Mouse (Mus musculus) forebrain, postnatal 0 days (tissue): Measurements from ENCODE around the gene Slc16a1. TPM values are rescaled to one million over a fixed set of nuclear protein-coding genes. Genes with fewer than 3 reads are reported as not detected.

ENCODE experiments used
- ATAC-seq: fragments of 200-750 bp; cut with Nextera tagmentation; 2 replicates; pipeline ENCODE4 v1.8.0; 2017; ENCODE audit warnings: mild to moderate bottlenecking, moderate library complexity
- DNase-seq: peaks from one replicate; pipeline ENCODE4 v3.0.0-alpha.2; 2015
- H3K27ac ChIP-seq: fragments of 300-500 bp; sonication (generic); 2 replicates; pipeline ENCODE4 v1.5.1; 2014; ENCODE audit warnings: low read depth, mild to moderate bottlenecking, antibody characterized with exemption, low read length, moderate library complexity, mixed read lengths
- H3K27me3 ChIP-seq: fragments of 300-500 bp; sonication (generic); 2 replicates; pipeline ENCODE4 v1.6.1; 2014; ENCODE audit warnings: mild to moderate bottlenecking, low read length, mixed read lengths; ENCODE audit not compliant: insufficient read depth
- H3K36me3 ChIP-seq: fragments of 300-500 bp; sonication (generic); 2 replicates; pipeline ENCODE4 v1.6.1; 2014; ENCODE audit warnings: mild to moderate bottlenecking, moderate library complexity; ENCODE audit not compliant: insufficient read depth
- H3K4me1 ChIP-seq: fragments of 300-500 bp; sonication (generic); 2 replicates; pipeline ENCODE4 v1.6.1; 2014; ENCODE audit warnings: antibody characterized with exemption; ENCODE audit not compliant: insufficient read depth
- H3K4me2 ChIP-seq: fragments of 300-500 bp; sonication (generic); 2 replicates; pipeline ENCODE4 v1.6.1; 2014; ENCODE audit warnings: low read depth, mild to moderate bottlenecking, moderate library complexity
- H3K4me3 ChIP-seq: fragments of 300-500 bp; sonication (generic); 2 replicates; pipeline ENCODE4 v1.5.1; 2014; ENCODE audit warnings: low read depth, low read length, mixed read lengths
- H3K9ac ChIP-seq: fragments of 300-500 bp; sonication (generic); 2 replicates; pipeline ENCODE4 v1.6.1; 2014; ENCODE audit warnings: mild to moderate bottlenecking
- H3K9me3 ChIP-seq: fragments of 300-500 bp; sonication (generic); 2 replicates; pipeline ENCODE4 v1.6.1; 2016; ENCODE audit warnings: low read length
- CTCF ChIP-seq: sonication (generic); IDR thresholded peaks from 2 replicates; pipeline ENCODE4 v1.5.1; 2016; ENCODE audit warnings: antibody characterized with exemption, control low read depth, low read depth
- WGBS: fragments of 180-500 bp; shearing (Covaris S2); extraction: QIAGEN DNeasy Blood & Tissue Kit; methylation state at CpG from one replicate; pipeline ENCODE4 v1.1.7; 2014; 5-methylcytosine and 5-hydroxymethylcytosine counted together
- polyA plus RNA-seq: library from polyadenylated mRNA; unstranded; fragments of >200 nt; fragmentation: Nextera tagmentation; extraction: Ambion mirVana; gene quantifications from 2 replicates; pipeline ENCODE4 v1.2.1, GENCODE M21; 2015
- total RNA-seq: library from RNA; depleted of rRNA; stranded (reverse); fragments of >200 nt; gene quantifications from 2 replicates; pipeline ENCODE4 v1.2.3, GENCODE M21; 2014

Gene Slc16a1
- total and polyA plus RNA-seq, 2 experiments from 2014 or later, result 20.2 to 33.4 TPM

- ATAC-seq (peak; percentile 40), DNase-seq (no peak)
- H3K9me3 ChIP-seq, result no peaks in the 10 kb centered on the region
- no peak overlapping the region for H3K4me2 ChIP-seq
- no peak for TF ChIP-seq CTCF
- H3K4me3 ChIP-seq, result no peak overlapping the region
- H3K4me1 ChIP-seq, result 0 out of 2 replicates have a peak, but pooled peaks cover 4% of the 10 kb centered on the region
- 40% methylated on average over 8 of the region's 8 CpGs for WGBS
- H3K27ac ChIP-seq, result 0 out of 2 replicates have a peak overlapping the region, but pooled peaks have one; percentile 17
- H3K9ac ChIP-seq, result no peak overlapping the region
- no peaks in the 10 kb centered on the region for H3K36me3 ChIP-seq
- no peaks in the 10 kb centered on the region for H3K27me3 ChIP-seq
These were observed 28.6 kb upstream of the Slc16a1 start for GRCm38 (mm10) chr3:104609690-104610380.

- H3K9ac ChIP-seq, result no peak overlapping the region
- no peak overlapping the region for H3K4me2 ChIP-seq
- 57% methylated on average over 6 of the region's 6 CpGs for WGBS
- no peak overlapping the region for H3K27ac ChIP-seq
- H3K27me3 ChIP-seq, result no peaks in the 10 kb centered on the region
- 0 out of 2 replicates have a peak, but pooled peaks cover 4% of the 10 kb centered on the region for H3K4me1 ChIP-seq
- ATAC-seq (peak; percentile 69), DNase-seq (peak; percentile 51)
- no peak for TF ChIP-seq CTCF
- no peak overlapping the region for H3K4me3 ChIP-seq
- no peaks in the 10 kb centered on the region for H3K36me3 ChIP-seq
- H3K9me3 ChIP-seq, result no peaks in the 10 kb centered on the region
These were observed 27.8 kb upstream of the Slc16a1 start for GRCm38 (mm10) chr3:104610453-104611230.

- Histone ChIP-seq H3K27me3 (no peaks in the 10 kb centered on the region), H3K36me3 (no peaks in the 10 kb centered on the region), H3K27ac (peak overlapping the region; percentile 10; the same call in 1 of the 2 replicates), H3K4me2 (no peak overlapping the region), H3K4me3 (no peak overlapping the region), H3K9ac (no peak overlapping the region), H3K9me3 (no peaks in the 10 kb centered on the region), H3K4me1 (0 out of 2 replicates have a peak, but pooled peaks cover 4% of the 10 kb centered on the region)
- 46% methylated on average over 3 of the region's 3 CpGs for WGBS
- DNase-seq (no peak), ATAC-seq (peak; percentile 42)
- TF ChIP-seq CTCF, result no peak
These were observed 26.5 kb upstream of the Slc16a1 start for GRCm38 (mm10) chr3:104611951-104612350.

GRCm38 (mm10) chr3:104613102-104613501 lies 25.4 kb upstream of the Slc16a1 start:
- Histone ChIP-seq H3K27ac (no peak overlapping the region), H3K9ac (no peak overlapping the region), H3K9me3 (no peaks in the 10 kb centered on the region), H3K36me3 (no peaks in the 10 kb centered on the region), H3K4me1 (0 out of 2 replicates have a peak, but pooled peaks cover 4% of the 10 kb centered on the region), H3K4me2 (no peak overlapping the region), H3K4me3 (no peak overlapping the region), H3K27me3 (no peaks in the 10 kb centered on the region)
- TF ChIP-seq CTCF, result no peak
- 60% methylated on average over 5 of the region's 5 CpGs for WGBS
- DNase-seq (no peak), ATAC-seq (peak; percentile 47; the same call in 1 of the 2 replicates)

- TF ChIP-seq CTCF, result no peak
- Histone ChIP-seq H3K4me1 (0 out of 2 replicates have a peak, but pooled peaks cover 4% of the 10 kb centered on the region), H3K4me3 (no peak overlapping the region), H3K27ac (no peak overlapping the region), H3K4me2 (no peak overlapping the region), H3K27me3 (no peaks in the 10 kb centered on the region), H3K9ac (no peak overlapping the region), H3K36me3 (no peaks in the 10 kb centered on the region), H3K9me3 (no peaks in the 10 kb centered on the region)
- DNase-seq (no peak), ATAC-seq (no peak)
- 86% methylated on average over 1 of the region's 1 CpGs for WGBS
These were observed 24.4 kb upstream of the Slc16a1 start for GRCm38 (mm10) chr3:104614081-104614480.

GRCm38 (mm10) chr3:104615216-104615615 lies 23.3 kb upstream of the Slc16a1 start:
- Histone ChIP-seq H3K36me3 (no peaks in the 10 kb centered on the region), H3K27me3 (no peaks in the 10 kb centered on the region), H3K4me3 (no peak overlapping the region), H3K27ac (no peak overlapping the region), H3K4me2 (no peak overlapping the region), H3K9ac (no peak overlapping the region), H3K4me1 (0 out of 2 replicates have a peak, but pooled peaks cover 4% of the 10 kb centered on the region), H3K9me3 (no peaks in the 10 kb centered on the region)
- TF ChIP-seq CTCF, result no peak
- ATAC-seq (no peak), DNase-seq (no peak)
- 66% methylated on average over 2 of the region's 2 CpGs for WGBS

GRCm38 (mm10) chr3:104616155-104616554 lies 22.3 kb upstream of the Slc16a1 start:
- H3K36me3 ChIP-seq, result no peaks in the 10 kb centered on the region
- TF ChIP-seq CTCF, result no peak
- H3K9me3 ChIP-seq, result no peaks in the 10 kb centered on the region
- no peak overlapping the region for H3K27ac ChIP-seq
- no peak overlapping the region for H3K4me2 ChIP-seq
- no peak overlapping the region for H3K4me3 ChIP-seq
- ATAC-seq (no peak; the same call in 1 of the 2 replicates), DNase-seq (no peak)
- H3K4me1 ChIP-seq, result 0 out of 2 replicates have a peak, but pooled peaks cover 4% of the 10 kb centered on the region
- H3K9ac ChIP-seq, result no peak overlapping the region
- WGBS, result 43% methylated on average over 8 of the region's 8 CpGs
- H3K27me3 ChIP-seq, result no peaks in the 10 kb centered on the region
